Mouse (Mus musculus) urinary bladder, postnatal 25 days (tissue): ENCODE results near the gene Fbxw7.
A peak's percentile ranks its signal among the peaks of the same experiment; 100 is the strongest.
"Not testable (repeated sequence)": the region's sequence is repeated elsewhere in the genome, so short reads cannot be mapped to it uniquely, and the experiment has no call there.

Experiments
- DNase-seq: peaks from one replicate; pipeline ENCODE4 v3.0.0; 2022; ENCODE audit warnings: low spot score

Fbxw7 gene

GRCm38 (mm10) chr3:84827617-84828016, 12.5 kb downstream of the Fbxw7 start:
- no peak for DNase-seq

DNA sequence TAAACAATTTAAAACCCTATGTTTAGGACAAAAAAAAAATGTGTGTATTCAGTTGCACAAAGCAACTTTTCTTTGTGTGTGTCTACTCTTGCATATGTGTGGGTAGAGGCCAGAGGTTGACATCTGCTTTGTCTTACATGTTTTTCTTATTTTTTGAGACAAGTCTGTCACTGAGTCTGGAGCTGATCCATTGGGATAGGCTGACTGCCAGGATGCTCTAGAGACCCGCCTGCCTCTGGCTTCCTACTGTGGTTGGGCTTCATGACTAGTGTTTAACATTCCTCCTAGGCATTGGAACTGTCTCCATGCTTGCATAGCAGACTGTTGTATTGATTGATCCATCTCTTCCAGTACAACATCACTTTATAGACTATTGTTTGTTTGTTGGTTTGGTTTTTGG, 14.3 kb downstream of the Fbxw7 start:
- no peak for DNase-seq

GRCm38 (mm10) chr3:84836029-84836428, 21.0 kb downstream of the Fbxw7 start:
- no peak for DNase-seq

GRCm38 (mm10) chr3:84837984-84838383, 22.9 kb downstream of the Fbxw7 start:
- DNase-seq, result no peak

DNA sequence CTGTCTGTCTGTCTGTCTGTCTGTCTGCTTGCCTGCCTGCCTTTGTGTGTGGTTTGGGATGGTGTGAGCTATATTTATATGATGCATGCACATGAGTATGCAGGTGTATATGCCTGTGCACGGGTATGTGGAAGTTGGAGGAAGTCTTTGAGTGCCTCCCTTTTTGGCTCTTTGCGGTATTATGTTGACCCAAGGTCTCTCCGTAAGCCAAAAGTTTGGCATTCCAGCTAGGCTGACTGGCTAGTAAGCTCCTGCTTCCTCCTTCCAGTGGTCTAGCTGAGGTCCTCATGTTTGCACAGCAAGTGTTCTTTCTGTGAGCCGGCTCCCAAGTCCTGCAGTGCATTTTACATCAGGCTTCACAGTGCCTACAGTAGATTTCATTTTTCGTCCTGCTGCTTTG, 24.4 kb downstream of the Fbxw7 start:
- no peak for DNase-seq

DNA sequence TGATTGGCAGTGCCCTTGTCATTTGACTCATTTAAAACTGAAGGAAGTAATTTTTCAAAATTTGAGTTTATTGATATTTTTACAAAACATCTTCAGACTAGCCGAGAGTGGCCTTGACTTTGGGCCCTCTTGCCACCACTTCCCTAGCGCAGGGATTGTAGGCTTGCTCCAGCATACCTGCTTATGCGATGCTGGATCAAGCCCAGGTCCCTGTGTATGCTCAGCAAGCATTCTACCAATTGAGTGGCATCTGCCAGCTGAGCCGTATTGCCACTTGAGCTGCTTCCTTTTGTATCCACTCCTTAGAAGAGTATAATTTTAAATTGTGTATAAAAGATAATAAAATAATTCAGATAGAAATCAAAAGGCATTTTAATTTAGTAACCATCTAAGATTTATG, 26.2 kb downstream of the Fbxw7 start:
- no peak for DNase-seq

DNA sequence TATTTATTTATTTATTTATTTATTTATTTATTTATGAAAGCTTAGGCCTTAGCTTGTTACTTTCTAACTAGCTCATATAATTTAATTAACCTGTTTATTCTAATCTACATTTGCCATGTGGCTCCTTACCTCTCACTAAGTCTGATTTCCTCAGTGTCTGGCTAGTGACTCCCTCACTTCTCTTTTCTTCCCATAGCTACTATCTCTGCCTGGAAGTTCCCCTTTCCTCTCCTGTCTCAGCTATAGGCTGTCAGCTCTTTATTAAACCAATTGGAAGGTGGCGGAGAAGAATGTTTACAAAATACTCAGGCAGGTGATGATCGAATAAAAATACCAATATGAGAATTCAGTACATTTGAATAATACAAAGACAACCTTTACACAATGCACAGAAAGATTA, 27.7 kb downstream of the Fbxw7 start:
- DNase-seq, result no peak

DNA sequence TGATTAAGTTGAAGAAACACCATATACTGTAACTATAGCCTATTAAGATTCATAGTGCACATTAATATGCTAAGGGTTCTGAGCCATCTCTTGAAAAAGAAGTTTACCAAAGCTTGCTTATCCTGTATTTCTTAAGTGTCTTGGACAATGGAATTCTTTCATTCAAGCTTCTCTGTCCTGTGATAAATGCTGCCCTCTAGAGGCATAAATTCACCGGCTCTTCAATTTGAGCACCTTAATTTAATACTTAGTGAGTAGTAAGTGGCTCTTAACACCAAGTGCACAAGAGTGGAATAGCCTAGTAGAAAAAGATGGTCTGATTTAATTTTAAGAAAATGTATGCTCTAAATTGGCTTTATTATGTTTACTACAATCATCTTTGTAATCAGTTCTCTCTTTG, 28.5 kb downstream of the Fbxw7 start:
- peak; percentile 44 for DNase-seq

DNA sequence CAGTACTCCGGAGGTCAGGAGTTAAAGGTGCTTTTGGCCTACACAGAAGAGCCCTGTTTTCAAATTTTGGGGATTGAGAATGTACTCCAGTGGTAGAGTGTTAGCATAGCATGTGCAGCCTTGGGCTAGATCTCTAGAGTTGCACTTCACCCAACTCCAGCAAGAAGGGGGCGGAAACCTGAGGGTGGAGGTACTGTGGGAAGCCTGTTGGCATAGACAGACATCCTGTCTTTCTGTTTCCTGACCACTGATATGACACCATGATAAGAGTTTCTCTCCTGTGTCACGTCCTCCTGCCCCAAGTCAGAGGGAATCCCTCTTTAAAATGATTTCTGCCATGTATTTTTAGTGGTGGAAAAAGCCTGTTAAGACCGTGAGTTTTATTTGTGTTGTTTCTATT, 33.7 kb downstream of the Fbxw7 start:
- DNase-seq, result no peak

DNA sequence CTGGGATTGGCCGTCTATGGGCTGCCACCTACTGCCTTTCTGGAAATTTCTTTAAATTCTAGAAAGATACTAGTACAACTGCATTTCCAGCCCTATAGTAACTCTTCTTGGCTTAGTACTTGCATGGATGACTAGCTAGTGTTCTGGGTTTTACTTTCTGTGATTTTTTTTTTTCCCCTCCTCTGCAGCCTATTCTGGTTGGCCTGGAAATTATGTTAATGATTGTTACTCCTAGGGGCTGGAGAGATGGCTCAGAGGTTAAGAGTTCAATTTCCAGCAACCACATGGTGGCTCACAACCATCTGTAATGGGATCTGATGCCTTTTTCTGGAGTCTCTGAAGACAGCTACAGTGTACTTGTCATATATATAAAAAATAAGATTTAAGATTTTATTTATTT, 35.4 kb downstream of the Fbxw7 start:
- DNase-seq, result no peak

- DNase-seq, result no peak
Observed at GRCm38 (mm10) chr3:84851801-84852200, 36.7 kb downstream of the Fbxw7 start.

DNA sequence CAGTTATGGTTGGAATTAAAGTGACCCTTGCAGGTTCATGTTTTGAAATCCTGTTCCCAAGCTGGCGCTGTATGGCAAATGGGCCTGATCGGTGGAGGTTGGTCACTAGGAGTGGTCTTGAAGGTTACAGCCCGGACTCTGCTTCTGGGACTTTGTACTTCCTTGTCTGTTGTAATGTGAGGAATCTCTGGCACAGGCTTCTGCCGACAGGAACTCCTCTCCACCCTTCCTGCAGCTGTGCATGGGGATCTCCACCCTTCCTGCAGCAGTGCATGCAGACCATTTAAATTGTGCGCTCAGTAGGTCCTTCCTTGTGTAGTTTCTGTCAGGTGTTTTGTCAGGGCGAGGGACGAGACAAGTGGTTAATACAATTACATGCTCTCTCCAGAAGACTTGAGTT, 37.8 kb downstream of the Fbxw7 start:
- DNase-seq, result no peak

DNA sequence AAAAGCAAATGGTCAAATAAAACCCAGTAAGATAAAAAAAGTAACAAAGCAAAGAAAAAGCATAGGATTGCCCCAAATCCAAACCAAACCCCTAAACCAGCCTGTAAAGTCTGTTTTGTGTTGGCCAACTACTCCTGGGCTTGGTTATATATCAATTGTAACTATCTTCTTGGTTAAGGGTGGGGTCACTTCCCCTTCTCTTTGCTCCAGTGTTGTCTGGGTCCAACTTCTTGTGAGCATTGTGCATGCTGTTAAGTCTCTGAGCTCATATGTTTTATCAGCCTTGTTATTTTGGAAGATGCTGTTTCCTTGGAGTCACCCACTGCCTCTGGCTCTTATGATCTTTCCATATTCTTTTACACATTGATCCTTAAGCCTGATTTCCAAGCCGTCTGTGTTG, 39.4 kb downstream of the Fbxw7 start:
- DNase-seq, result no peak

DNA sequence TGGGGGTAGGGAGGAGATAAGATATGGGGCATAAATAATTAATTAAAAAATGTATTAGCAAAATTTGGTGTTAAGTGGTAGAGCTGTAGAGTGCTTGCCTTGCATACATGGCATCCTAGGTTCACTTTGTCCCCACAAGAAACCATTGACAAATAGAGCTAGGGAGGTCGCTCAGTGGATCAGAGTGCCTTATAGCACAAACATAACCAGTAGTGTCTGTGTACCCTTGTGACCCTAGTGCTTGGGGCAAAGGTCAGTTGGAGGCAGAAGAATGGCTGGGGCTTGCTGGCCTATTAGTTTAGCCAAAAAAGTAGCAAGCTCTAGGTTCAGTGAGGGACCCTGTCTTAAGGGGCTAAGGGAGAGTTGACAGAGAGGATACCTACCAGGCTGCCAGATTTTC, 45.6 kb downstream of the Fbxw7 start:
- DNase-seq, result no peak

- not testable (repeated sequence) for DNase-seq
Observed at GRCm38 (mm10) chr3:84861817-84862216, 46.7 kb downstream of the Fbxw7 start.

DNA sequence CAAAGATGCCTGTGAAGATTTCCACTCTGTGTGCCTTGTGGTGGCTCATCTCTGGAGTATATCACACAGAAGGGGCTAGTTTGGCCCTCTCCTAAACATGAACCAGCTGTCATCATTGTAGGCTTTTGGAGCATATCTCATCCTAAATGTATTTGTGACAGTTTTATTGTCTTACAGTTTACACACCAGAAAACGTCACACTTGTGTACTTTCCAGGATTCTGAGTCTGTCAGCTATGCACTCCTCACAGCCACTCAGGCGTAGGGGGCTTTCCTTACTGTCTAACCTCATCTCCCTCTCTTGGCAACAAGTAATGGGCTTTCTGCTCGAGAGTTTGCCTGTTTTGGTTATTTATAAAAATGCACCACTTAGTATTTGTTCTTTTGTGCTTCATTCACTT, 50.6 kb downstream of the Fbxw7 start:
- DNase-seq, result no peak

DNA sequence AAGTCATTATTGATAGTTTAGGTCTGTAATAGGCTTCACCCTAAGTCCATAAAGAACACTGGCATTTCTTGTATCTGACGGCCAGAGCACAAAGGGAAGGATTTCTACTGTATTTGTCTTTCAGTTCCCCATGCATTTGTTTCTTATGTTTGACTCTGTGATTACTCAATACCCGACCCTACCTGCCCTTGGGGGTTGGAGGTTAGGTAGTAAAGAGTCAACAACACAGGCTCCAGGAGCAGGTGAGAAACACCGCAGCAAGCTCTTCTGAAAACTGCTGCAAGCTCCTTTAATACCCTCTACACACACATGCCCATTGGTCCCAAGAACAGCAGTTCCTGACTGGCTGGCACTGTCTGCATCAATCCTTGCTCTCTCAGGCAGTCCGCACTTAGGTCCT, 51.8 kb downstream of the Fbxw7 start:
- DNase-seq, result no peak

DNA sequence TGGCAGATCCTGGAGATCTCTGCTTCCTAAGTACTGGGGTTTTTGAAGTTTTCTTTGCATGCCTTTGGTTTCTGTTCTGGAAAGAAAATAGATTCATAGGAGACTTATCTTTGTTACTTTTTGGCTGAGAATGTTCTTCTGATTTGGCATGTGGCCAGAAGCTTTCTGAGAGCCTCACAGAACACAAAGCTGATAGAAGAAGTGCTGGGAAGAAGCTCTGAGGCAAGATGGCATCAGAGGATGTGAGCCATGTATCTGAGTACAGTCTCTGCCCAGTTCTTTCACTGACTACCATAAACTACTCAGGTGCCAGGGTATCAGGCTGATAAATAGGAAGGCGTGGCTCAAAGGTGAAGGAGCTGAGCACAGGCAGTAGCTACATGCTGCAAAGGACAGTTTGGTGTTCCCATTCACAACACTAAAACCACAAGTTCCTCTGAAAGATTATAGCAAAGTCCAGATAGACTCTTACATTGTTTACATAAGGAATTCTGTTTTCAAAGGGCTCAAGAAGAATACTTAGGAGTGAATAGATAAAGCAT, 52.4 kb downstream of the Fbxw7 start:
- no peak for DNase-seq

DNA sequence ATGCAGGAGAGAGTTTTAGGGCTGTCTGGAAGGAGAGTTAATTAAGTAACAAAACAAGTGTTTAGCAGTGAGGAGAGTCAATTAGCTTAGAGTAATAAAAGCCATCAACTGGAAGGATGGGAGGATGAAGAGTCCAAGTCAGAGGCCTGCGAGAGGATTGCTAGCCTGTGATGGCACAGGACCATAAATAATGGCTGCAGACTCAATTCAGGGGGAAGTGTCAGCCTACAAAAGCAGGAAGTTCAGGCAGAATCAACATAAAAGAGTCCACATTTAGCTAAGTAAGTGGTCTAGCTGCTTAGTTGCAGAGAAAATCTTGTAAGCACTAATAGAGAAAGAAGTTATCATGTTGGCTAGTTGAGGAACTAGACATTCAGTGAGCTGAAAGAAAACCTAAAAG, 52.9 kb downstream of the Fbxw7 start:
- no peak for DNase-seq

DNA sequence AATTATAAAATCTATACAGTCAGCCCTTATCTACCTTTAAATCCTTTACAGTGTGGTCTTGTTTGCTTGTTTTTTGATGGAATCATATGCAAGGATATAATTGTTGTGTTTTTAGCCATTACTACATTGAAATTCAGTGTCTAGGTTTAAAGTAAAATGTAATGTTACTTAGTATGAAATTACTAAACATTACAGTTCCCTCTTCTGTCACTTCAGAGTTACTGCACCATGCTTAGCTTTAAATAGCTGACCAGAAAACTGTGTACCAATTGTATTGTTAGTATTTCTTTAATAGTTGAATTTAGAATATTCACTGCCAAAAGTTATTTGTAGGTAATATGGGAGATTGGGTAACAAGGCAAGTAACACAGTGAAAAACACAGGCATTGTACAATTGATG, 55.1 kb downstream of the Fbxw7 start:
- DNase-seq, result no peak

DNA sequence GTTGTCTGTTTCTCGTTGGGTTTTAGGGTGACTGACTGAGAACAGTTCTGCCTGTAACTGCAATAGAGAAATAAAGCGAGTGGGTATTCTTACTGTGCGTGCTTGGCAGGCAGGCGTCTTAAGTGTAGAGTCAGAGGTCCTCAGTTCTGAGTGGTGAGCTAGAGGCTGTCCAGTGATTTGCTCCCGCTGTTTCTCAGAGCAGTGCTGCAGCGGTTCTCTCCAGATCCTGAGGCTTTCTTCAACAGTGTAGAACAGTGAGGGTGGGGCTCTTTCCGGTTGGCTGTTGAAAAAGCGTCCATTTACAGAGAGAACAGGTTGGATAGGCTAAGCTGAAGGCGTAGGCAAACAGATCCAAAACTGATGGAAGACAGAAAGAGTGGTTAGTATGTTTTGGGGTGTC, 60.2 kb downstream of the Fbxw7 start:
- no peak for DNase-seq

GRCm38 (mm10) chr3:84876211-84876610, 61.1 kb downstream of the Fbxw7 start:
- no peak for DNase-seq

GRCm38 (mm10) chr3:84883817-84884483, 68.9 kb downstream of the Fbxw7 start:
- DNase-seq, result no peak

DNA sequence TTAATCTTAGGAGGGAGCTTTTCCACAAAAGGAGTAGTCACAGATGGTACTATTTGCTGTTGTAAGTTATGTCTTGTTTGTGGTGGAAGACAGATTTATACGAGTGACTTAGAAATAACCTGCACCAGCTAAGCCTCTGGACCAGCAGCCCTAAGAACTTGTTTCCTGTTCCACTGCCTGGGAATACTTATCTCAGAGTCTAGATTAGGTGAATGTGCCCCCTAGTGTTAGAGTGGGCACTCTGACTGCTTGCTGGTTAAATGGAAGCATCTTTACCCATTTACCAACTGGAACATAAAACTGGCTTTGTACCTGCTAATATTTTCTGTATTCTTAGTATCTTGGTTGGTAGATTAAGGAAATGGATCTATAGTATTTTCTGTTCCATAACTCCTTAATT, 74.6 kb downstream of the Fbxw7 start:
- DNase-seq, result no peak
